Mouse (Mus musculus): ENCODE measurements around the gene 1700007K13Rik.

The 1700007K13Rik gene

DNA sequence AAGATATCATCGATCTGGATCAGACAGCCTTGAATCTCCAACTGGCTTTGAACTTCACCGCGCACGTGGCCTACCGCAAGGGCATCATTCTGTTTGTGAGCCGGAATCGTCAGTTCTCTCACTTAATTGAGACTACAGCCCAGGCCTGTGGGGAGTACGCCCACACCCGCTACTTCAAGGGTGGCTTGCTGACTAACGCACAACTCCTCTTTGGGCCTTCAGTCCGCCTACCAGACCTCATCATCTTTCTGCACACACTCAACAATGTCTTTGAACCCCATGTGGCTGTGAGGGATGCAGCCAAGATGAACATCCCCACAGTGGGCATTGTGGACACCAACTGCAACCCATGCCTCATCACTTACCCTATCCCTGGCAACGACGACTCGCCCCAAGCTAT, 3.3 kb upstream of the 1700007K13Rik start:
- no peak for DNase-seq (ENCODE audit: low read depth)

DNA sequence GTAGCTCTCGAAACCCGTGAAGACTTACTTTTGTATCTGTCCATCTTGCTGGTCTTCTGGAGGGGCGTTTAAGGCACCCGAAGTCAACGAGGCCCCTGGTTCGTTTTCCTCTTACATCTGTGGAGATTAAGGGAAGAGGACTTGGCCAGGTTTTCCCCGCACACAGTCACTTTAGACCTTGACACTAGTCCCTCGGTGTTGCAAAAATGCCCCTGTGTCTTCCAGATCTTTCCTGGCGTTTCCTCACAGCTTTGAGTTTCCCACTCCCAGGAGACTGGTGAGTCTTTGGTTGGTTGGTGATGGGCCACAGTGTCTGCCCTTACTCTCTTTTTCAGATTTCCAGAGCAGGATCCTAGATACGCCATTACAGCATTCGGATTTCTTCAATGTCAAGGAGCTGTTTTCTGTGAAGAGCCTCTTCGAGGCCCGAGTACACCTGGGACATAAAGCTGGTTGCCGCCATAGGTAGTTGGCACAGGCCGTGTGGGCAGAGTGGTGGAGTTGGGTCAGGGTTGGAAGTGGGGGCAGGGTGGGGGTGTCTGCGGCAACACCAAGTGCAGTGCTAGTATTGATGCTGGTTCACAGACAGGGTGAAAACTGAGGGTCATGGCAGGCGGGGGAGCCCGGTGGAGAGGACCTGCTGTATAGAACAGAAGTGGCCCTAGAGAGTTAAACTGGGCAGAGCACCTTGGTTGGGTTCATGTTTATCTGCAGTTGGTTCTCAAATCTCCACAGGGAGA, 2.5 kb upstream of the 1700007K13Rik start:
- no peak for DNase-seq (ENCODE audit: low read depth)

DNA sequence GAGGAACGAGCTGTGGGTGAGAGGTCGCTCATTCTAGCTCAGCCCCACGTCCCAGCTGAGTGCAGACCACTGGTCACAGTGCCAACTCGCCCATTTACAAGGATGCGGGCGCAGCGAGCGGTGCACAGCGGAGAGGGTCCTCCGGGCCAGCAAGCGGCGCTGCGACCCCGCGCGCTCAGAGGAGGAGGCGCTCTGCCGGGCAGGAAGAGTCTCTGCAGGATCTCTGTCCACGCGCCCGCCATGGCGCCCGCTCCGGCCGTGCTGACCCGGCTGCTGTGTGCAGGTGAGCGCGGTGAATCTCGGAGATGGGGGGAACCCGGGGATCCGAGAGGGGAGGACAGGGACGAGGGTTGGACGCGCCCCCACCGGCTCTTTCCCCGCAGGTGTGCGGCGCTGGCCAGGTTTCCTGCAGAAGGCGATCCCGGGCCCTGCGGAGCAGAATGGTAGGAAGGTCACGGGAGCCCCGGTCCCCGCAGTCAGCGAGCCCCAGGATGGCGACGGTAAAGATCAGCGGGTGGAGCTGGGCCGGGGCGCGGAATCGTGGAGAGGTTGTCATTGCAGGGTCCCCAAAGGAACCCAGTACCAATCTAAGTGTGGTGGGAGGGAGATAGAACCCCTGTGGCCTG, 1.8 kb upstream of the 1700007K13Rik start, which contains the start of gene Mrps2:
Gene Mrps2 (plus strand): TSS at position 207 of the 626 bp plus-strand sequence.
- peak; percentile 56 for DNase-seq (ENCODE audit: low read depth)

DNA sequence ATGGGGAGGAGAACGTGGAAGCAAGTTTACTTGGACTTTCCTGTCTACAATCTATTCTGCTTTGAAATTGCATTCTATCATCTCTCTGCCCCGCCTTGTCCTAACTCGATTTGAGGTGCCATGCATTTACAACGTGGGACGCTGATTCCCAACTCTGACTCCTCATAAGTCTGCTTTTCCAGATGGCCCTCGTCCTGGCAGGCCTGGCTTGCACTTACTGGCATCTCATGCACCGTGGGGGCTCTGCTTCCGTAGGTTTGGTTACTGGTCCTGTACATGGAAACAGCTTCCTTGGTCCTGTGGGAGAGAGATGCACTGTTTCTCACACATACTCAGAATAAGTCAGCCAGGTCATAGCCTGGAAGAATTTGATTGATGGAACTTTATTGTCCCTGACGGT, 1.2 kb downstream of the 1700007K13Rik start:
- no peak for DNase-seq (ENCODE audit: low read depth)

DNA sequence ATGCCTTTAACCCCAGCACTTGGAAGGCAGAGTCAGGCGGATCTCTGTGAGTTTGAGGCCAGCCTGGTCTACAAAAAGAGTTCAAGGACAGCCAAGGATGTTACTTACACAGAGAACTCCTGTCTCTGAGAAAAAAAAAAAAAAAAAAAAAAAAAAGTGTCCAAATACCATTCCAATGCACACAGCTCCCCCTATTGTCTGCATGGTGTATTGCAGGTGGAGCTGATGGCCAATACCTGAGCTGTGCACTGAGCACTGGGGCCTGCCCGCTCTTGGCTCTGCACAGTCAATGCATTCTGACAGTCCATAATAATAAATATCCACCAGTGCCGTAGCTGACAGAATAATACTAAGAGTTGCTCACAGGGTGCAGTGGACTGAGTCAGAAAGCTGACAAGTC, 2.2 kb downstream of the 1700007K13Rik start:
- peak; percentile 3 for DNase-seq (ENCODE audit: low read depth)

DNA sequence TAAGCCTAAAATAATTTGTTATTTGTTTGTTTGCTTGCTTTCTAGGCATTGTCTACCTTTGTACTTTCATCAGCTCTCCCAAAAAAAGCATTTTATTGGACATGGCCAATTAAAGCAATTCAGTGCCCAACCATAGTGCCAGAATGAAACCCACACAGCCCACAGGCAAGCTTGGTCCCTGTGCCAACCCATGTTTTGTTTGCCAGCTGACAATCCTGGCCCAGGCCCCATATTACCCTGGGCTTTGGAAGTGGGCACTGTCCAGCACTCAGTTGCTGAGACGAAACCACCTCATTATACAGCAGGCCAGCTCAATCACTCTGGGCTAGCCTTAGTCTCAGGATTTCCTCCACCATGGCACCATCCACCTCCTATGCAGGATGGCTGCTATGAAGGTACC, 9.5 kb downstream of the 1700007K13Rik start:
- no peak for DNase-seq (ENCODE audit: low read depth)

DNA sequence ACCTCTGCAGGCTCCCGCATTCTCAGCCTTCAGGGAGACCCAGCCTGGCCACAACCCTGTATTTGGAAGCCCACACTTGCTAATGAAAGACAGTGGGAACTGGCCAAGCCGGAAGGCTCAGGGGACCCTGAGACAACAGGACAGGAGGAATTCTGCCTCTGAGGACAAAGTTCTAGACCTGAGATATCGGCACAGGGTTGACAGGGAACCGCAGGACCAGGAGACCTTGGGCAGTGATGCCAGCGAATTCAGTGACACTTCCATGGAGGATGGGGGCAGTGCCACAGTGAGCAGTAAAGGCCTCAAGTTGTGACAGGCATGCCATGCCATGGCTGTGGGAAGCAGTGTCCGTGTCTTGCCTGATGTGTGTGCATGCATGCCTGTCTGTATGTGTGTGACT, 12.6 kb downstream of the 1700007K13Rik start:
- DNase-seq (ENCODE audit: low read depth): no peak

DNA sequence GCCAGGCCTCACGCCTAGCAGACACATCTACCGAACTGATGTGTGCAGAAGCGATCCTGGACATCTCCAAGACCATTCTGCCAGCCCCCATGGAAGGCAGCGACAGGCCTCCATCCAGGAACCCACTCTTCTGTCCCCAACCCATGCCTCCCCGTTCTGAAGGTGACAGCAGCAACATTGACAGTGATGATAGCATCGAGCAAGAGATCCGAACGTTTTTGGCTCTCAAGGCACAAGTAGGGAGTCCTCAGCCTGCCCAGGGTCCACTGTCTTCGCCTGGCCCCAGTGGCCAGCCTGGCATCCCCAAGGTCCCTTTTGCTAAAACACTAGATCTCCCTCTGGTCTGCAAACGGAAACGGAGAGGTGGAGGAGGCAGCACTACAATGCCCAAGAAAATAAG, 14.5 kb downstream of the 1700007K13Rik start:
- DNase-seq (ENCODE audit: low read depth): no peak

DNA sequence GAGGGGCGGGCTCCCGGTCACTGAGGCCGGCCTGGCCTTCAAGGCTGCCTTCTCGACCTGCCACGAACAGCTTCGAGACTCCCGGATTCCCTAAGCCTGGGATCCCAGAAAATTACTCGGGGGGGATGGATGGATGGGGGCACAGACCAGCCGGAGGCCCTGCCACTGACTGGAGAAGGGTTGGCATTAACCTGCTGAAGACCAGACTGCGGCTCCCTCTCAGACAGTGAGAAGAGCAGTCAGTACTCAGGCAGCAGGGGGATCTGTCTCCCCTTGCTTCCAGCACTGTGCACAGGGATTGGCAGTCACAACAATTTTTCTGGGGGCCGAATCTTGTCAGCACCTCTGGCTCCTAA, 18.8 kb downstream of the 1700007K13Rik start:
- no peak for DNase-seq (ENCODE audit: low read depth)

DNA sequence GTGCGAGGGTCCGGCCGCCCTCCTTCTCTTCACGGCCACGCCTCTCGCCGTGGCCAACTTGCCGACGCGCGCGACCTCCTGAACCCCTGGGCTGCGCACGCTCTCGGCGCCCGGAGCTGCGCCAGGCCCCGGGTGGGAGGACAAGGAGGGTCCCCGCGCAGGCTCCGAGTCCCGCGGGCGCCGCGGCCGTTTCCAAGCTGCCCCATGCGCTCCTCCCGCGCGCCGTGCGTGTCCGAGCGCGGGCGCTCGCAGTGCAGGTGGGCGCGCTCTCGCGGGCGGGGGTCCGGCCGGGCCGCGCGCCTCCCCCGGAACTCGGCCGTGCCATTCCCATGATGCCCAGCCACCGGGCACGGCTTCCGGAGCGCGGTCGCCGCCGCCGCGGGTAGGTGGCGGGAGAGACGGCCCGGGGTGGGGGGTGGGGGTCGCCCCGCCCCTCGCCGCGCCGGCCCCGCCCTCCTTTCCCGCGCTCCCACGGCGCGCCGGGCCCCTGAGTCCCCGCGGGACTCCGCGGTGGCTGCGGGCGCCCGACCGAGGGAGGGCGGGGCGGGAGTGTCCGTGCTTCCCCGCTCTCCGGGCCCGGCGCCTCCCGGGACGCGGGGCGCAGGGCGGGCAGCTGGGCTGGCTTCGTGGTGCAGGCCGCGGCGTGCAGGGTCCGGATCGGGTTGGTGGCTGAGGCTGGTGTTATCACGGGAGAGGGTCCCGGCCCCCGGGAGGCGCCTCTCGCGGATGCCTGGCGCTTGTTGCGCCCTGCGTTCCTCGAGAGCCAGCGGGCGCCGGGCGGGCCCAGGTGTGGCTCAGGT, 19.4 kb downstream of the 1700007K13Rik start, which contains the start of gene Ppp1r26:
Gene Ppp1r26 (plus strand): TSS at position 286 of the 800 bp plus-strand sequence.
- DNase-seq (ENCODE audit: low read depth): no peak

DNA sequence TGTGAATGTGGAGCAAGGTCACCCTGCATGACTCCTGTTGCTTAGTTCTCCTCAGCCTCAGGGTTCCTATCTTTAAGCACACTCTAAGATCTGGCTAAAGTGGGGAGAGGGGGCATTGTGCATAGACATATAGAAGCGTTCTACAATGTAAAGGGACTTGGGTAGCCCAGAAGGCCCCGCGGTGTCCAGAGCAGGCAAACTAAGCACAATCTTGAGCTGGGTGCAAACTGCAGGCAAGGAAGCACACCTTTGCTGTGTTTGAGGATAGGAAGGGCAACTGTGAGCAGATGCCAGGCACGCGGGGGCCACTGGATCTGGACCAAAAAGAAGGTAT, 20.0 kb downstream of the 1700007K13Rik start:
- DNase-seq (ENCODE audit: low read depth): no peak

DNA sequence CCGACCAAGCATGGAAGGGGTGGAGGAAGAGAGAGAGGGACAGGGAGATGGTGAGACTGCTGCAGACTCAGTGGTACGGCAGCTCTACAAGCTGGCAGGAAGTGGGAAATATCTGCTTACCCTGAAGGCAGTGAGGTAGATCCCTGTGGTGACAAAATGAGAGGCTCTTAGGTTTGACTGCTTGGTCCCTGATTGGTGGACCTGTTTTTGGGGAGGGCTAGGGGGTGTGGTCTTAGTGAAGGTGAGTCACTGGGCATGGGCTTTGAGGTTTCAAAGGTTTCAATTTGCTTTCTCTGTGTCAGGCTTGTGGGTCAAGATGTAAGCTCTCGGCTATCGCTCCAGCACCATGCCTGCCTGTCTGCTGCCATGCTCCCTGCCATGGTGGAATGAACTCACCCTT, 21.1 kb downstream of the 1700007K13Rik start:
- DNase-seq (ENCODE audit: low read depth): no peak

DNA sequence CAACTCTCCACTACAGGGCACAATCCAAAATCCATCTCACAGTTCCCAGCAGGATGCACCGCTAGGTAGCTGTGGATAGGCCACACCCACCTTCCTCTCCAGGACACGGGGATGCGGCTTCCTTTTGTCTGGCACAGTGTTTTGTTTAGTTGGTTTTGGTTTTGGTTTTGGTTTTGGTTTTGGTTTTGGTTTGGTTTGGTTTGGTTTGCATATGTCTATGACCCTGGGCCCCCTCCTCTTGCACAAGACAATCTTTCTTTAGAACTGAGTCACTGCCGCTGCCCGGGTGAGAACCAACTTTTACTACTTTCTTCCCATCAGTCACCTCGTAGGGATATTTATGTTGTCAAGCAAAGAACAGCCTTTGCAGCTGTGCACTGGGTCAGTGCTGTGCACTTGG, 25.3 kb downstream of the 1700007K13Rik start:
- DNase-seq (ENCODE audit: low read depth): no peak

DNA sequence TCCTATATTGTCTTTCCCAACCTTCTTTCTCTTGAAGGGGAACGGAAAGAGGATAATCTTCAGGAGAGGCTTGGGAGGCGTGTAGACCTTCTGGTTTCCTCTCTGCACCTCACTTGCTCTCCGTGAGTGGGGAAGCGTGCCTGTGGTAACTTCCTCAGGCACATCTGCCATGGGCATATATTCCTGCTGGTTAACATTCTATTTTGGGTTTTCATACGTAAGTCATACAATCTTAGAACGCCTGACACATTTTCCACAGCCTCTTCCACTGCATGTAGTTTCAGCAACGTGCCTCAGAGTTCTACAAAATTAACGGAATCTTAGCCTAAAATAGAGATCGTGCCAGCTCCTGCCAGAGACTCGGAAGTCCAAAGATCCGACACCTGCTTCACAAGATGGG, 30.7 kb downstream of the 1700007K13Rik start:
- DNase-seq (ENCODE audit: low read depth): no peak

DNA sequence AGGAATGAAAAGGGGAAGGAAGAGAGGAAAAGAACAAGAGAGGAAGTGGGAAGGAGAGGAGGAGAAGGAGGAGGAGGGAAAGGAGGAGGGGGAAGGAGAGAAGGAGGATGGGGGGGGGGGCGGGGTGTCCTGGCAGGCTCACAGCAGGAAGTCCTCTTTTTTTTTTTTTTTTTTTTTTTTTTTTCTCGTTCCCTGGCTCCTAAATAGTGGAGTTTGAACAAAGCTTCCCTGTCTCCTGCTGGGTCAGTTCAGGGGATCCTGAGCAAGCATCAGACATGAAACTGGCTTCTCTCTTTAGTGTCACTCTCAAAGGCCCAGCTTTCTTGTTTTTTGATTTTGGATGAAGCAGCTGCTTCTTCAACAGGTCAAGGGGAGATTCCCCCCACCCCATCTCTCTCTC, 32.6 kb downstream of the 1700007K13Rik start:
- DNase-seq (ENCODE audit: low read depth): no peak

DNA sequence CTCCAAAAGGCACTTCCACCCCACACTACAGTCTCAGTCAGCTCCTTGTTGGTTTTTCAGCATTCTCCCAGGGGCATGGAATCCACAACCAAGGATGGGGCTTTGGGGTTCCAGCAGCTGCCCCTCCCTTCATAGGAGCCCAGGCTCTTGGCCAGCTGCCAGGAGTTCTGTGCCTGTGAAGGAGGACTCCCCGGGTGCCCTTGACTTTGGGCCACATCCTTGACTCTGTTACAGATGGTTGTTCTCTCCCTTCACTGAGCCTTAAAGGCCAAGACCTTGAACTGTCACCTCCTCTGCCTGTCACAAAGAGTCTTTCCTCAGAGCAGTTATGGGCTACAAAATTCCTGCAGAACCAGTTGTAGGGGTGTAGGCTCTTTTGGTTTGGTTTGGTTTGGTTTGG, 33.3 kb downstream of the 1700007K13Rik start:
- DNase-seq (ENCODE audit: low read depth): no peak

DNA sequence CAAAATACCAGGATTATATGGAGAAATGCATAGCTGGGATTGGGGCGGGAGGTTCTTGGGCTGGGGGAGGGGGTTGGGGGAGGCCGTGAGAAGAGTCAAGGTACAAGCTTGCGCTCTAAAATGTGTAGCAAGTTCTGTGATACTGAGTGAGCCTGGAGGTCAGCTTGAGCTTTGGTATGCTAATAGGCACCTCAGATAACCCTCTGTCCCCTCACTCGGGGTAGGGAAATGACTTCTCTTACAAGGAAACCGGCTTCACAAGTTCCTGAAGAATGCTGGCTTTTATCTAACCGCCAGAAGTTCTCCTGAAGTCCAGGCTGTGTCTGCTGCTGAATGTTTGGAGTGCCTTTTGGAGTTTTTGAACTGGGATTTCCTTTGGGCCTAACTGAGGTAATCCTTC, 35.3 kb downstream of the 1700007K13Rik start:
- no peak for DNase-seq (ENCODE audit: low read depth)

DNA sequence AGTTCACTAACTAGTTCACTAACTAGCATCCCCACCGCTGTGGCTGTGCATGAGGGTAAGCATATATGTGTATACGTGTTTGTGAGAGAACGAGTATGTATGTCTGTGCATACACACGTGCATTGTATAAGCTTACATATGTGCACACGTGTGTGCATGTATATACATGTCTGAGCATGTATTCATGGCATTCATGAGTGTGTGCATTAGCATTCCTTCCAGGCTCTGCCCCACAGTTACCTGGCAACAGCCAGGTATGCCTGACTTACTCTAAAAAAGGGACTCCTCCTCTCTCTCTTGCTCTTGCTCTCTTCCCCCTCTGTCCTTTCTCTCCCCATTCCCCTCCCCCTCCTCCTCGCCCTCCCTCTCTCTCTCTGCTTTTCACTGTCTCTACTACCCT, 38.9 kb downstream of the 1700007K13Rik start:
- DNase-seq (ENCODE audit: low read depth): no peak

DNA sequence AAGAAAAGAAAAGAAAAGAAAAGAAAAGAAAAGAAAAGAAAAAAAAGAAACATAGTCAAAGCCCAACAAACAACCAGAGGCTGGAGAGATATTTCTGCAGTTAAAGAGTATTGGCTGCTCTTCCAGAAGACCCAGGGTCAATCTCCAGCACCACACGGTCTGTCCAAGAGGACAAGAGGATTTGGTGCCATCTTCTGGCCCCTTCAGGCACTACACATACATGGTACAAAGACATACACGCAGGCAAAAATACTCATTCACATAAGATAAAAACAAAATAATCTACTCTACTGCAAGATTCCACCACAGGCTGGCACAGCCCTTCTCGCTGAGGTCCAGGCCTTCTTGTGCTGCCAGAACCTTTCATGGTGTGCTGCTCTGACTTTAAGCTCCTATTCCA, 43.0 kb downstream of the 1700007K13Rik start:
- peak; percentile 8 for DNase-seq (ENCODE audit: low read depth)

DNA sequence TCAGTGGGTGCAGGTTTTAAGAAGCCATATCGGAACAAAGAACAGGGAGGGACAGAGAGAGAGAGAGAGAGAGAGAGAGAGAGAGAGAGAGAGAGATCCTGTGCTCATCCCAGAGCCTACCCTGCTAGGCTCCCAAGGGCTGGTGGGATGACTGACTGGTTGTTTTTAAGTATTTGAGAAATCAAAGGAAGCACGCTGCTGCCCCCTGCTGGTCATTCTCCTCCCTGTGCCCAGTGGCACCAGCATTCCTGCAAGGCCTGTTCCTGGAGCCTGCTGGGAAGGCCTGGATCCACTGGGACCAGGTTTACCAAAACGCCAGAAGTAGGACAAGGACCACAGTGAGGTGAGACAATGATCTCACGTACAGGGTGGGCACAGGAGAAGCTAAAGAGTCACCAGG, 46.2 kb downstream of the 1700007K13Rik start:
- peak; percentile 57 for DNase-seq (ENCODE audit: low read depth)

DNA sequence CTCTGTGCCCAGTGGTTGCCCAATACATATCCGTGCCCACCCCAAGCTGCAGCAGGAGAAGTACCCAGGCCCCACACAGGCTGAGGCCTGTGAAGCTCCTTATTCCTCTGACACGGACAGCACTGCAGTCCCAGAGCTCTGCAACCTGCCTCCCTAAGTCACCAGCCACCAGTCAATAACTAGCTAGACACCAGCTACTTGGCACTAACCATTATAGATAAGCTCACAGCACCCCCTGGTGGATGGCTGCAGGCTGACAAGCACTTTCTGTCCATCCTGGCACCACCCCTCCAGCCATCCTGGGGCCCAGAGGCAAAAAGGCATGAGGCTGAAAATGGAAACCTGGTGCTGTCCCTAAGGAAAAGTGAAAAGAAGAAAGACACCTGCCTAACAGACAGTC, 48.1 kb downstream of the 1700007K13Rik start:
- peak; percentile 36 for DNase-seq (ENCODE audit: low read depth)

DNA sequence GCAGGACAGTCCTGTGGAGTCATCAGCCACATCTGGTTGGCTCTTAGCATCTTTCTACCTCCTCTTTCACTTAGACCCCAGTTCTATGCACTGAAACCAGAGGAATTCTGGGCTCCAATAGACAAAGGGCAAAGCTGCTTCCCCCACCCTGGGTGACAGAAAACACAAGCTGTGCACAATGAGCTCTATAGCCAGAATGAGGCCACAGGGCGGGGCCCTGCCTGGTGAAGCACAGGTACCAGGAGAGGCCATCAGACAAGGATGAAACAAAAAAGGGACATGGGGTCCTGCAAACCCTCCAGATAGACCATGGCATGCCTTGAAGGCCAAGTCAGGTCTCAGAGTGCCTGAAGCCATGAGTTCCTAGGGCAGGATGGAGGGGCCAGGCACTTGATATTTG, 49.6 kb downstream of the 1700007K13Rik start:
- no peak for DNase-seq (ENCODE audit: low read depth)

DNA sequence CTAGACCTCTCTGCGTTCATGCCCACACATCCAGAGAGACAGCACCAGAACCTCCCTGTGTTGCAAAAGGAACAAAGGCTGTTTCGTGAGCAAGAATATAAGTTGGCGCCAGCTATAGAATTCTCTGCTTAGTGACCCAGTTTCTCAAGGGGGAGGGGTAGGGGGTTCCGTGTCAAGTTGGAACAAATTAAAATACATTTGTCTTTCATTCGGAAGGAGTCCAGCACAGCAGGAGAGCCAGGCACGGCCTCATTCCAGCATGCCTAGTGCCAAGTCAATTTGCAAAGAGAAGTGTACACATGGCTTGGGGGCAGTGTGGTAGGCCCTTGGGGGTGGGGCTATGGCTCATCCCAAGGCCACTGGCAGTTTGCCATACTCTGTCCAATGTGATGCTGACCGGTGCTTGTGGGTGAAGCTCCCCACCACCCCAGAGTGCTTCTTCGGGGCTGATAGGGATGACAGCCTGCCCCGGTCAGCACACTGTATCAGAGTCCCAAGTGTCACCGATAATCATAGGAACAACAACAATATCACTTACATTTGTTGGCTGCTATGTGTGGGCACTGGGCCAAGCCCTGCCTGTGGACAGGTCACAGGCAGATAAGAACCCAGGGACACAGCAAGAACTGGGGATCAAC, 50.6 kb downstream of the 1700007K13Rik start:
- peak; percentile 19 for DNase-seq (ENCODE audit: low read depth)

Data from fibroblast of lung, adult 2 months (primary cell).